Mouse (Mus musculus): ENCODE results near the gene Elavl1.

DNA sequence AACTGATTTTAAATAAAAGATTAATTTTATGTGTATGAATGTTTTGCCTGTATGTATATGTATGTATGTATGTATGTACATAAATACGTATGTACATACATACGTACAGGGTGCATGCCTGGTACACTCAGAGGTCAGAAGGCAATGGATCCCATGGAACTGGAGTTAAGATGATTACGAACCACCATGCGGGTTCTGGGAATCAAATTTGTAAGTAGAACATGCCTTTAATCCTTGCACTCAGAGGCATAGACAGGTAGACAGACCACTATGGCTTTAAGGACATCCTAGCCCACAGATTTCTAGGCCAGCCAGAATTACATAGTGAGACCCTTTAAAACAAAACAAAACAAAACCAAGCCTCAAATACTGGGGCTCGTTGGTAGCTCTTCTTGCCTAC, 7.1 kb downstream of the Elavl1 start:
- TF ChIP-seq EP300 (IDR thresholded peaks at IDR 0.05; ENCODE audit: low read depth) = no peak
- no peak for TF ChIP-seq CTCF (IDR thresholded peaks at IDR 0.05; ENCODE audit: low read depth)
